Mouse (Mus musculus) olfactory bulb, adult 2 months (tissue): ENCODE measurements around the gene Gpr89. TPM values are rescaled to one million over a fixed set of nuclear protein-coding genes. Genes with fewer than 3 reads are reported as not detected.

ENCODE experiments used
- H3K27ac ChIP-seq: fragments of 200-500 bp; 2 replicates; pipeline ENCODE4 v1.5.1; 2012; ENCODE audit warnings: low read depth, low read length; ENCODE audit not compliant: insufficient read depth
- H3K4me1 ChIP-seq: fragments of 200-500 bp; 2 replicates; pipeline ENCODE4 v1.6.1; 2012; ENCODE audit warnings: low read length; ENCODE audit not compliant: control insufficient read depth, insufficient read depth
- H3K4me3 ChIP-seq: fragments of 200-500 bp; 2 replicates; pipeline ENCODE4 v1.5.1; 2012; ENCODE audit warnings: mild to moderate bottlenecking, low read depth, low read length, moderate library complexity; ENCODE audit not compliant: insufficient read depth
- CTCF ChIP-seq: fragments of 200-500 bp; IDR thresholded peaks from 2 replicates; pipeline ENCODE4 v1.5.1; 2012; ENCODE audit warnings: low read depth, mild to moderate bottlenecking, low read length, moderate library complexity; ENCODE audit not compliant: insufficient read depth
- POLR2A ChIP-seq: fragments of 200-500 bp; IDR thresholded peaks from 2 replicates; pipeline ENCODE4 v1.6.1; 2012; ENCODE audit warnings: mild to moderate bottlenecking, low read depth, low read length, moderate library complexity; ENCODE audit not compliant: insufficient read depth
- WGBS: fragments of 180-500 bp; shearing (Covaris S2); methylation state at CpG from one replicate; pipeline ENCODE4 v1.1.7; 2018; 5-methylcytosine and 5-hydroxymethylcytosine counted together
- polyA plus RNA-seq: library from polyadenylated mRNA; stranded (reverse); fragments of >200 nt; gene quantifications from 2 replicates; pipeline ENCODE4 v1.2.4, GENCODE M21; 2012; ENCODE audit warnings: low replicate concordance; ENCODE audit not compliant: missing spikeins, insufficient read depth, insufficient read length

Gene Gpr89
- polyA plus RNA-seq, 1 experiment = not detected

- TF ChIP-seq CTCF (no peak), POLR2A (no peak)
- Histone ChIP-seq H3K27ac (no peak overlapping the region), H3K4me1 (no peaks in the 10 kb centered on the region), H3K4me3 (no peak overlapping the region)
- WGBS = 80% methylated on average over 7 of the region's 7 CpGs
These were observed 70.4 kb downstream of the Gpr89 start for GRCm38 (mm10) chr3:96834587-96835348.

- no peak for TF ChIP-seq CTCF
- no peak for TF ChIP-seq POLR2A
- WGBS = 46% methylated on average over 5 of the region's 5 CpGs
- Histone ChIP-seq H3K4me1 (no peaks in the 10 kb centered on the region), H3K27ac (no peak overlapping the region), H3K4me3 (no peak overlapping the region)
These were observed 72.2 kb downstream of the Gpr89 start for GRCm38 (mm10) chr3:96832930-96833329.

GRCm38 (mm10) chr3:96829856-96830255, 75.3 kb downstream of the Gpr89 start:
- 85% methylated on average over 10 of the region's 10 CpGs for WGBS
- Histone ChIP-seq H3K4me1 (no peaks in the 10 kb centered on the region), H3K27ac (no peak overlapping the region), H3K4me3 (no peak overlapping the region)
- TF ChIP-seq CTCF = no peak
- no peak for TF ChIP-seq POLR2A

DNA sequence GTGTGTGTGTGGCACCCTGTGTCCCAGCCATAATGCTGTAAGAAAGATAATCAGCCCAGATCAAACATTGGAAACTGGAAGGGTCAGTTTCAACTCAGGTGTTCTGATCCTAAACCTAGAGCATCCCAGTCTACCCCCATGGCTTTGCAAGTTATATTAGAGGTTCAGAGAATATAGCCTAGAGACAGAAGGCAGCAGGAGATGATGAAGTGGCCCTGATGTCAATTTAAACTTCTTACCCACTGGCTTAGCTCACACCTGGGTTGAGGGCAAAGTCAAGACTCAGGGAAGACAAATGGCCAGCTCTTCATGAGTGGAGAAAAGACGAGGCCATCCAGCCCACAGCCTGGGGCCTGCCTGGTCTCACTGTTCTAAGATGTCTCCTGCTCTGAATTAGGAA, 76.2 kb downstream of the Gpr89 start, which contains the start of the genes Pdzk1 and Cd160:
TSS of gene Pdzk1 (plus strand) at position 301 of the 400 bp plus-strand sequence.
TSS of gene Cd160 (minus strand) at position 368 of the 400 bp plus-strand sequence.
- TF ChIP-seq POLR2A = no peak
- TF ChIP-seq CTCF = no peak
- WGBS = 93% methylated on average over 1 of the region's 1 CpGs
- Histone ChIP-seq H3K4me1 (no peaks in the 10 kb centered on the region), H3K4me3 (no peak within 1 kb of the TSS), H3K27ac (no peak within 1 kb of the TSS)

DNA sequence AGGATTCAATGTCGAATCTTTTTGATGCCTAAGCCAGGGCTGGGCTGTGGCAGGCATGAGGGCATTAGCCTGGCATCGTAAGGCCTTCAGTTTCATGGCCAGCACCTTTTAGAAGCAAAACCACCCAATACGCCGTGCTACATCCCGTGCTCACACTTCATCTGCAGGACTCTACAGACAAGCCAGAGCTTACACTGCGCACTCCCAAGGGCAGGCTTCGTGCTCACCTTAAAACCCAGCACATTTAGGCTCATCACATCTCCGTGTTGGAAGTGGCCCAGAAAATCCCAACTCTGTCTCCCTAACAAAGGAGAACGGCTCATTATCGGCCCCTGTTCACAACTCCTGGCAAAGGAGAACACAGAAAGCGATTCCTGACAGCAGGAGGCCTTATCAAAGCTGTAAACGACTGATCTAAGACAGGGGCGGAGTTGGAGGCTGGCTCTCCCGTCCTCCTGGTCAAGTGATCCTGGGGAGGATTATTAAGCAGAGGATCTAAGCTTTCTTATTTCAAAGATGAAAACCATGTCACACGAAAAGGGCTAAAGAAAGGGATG, 76.8 kb downstream of the Gpr89 start:
- Histone ChIP-seq H3K4me1 (no peaks in the 10 kb centered on the region), H3K27ac (no peak overlapping the region), H3K4me3 (no peak overlapping the region)
- WGBS = 59% methylated on average over 15 of the region's 15 CpGs
- TF ChIP-seq POLR2A (no peak), CTCF (no peak)

DNA sequence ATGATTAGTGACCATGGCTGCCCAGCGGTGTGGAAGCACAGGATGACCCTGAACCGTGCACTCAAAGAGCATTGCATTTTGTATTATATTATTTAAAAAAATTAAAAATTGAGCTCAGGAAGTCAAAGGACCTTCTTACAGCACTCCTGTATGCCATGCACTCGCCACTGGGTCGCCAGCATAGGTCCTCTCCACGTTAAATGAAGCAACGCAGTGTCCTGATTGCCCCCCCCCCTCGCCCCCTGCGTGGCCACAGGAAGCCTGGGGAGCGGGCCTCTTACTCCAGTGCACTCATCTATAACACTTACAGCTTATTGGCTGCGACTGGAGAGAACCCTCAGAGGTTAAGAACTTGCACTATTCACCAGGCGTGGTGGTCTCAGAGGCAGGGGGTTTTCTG, 79.9 kb downstream of the Gpr89 start:
- Histone ChIP-seq H3K4me1 (no peaks in the 10 kb centered on the region), H3K27ac (no peak overlapping the region), H3K4me3 (no peak overlapping the region)
- 51% methylated on average over 11 of the region's 11 CpGs for WGBS
- TF ChIP-seq POLR2A (no peak), CTCF (no peak)

DNA sequence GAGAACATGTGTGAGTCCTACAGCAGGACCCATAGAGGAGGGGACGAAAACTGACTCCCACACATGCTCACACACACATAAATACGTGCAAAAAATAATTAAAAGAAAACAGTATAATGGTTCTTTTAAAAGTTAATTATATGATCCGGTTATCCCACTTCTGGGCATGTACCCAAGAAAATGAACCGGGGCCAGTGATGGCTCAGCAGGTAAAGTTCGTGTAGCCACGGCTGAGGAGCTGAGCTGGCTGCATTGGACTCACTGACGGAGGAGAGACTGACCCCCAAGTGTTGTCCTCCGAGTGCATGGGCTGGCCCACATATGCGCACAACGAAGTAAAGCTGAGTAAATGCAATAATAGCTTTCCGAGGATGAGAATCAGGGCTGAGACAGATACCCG, 80.5 kb downstream of the Gpr89 start:
- no peak for TF ChIP-seq CTCF
- no peak for TF ChIP-seq POLR2A
- 48% methylated on average over 12 of the region's 12 CpGs for WGBS

GRCm38 (mm10) chr3:96823701-96824100, 81.4 kb downstream of the Gpr89 start:
- Histone ChIP-seq H3K27ac (no peak overlapping the region), H3K4me1 (no peaks in the 10 kb centered on the region), H3K4me3 (no peak overlapping the region)
- TF ChIP-seq POLR2A (no peak), CTCF (no peak)
- 78% methylated on average over 3 of the region's 3 CpGs for WGBS

More for the DNA sequence above, 80.5 kb downstream of the Gpr89 start:
- no peak overlapping the region for H3K4me3 ChIP-seq
- no peak overlapping the region for H3K27ac ChIP-seq
- no peaks in the 10 kb centered on the region for H3K4me1 ChIP-seq

DNA sequence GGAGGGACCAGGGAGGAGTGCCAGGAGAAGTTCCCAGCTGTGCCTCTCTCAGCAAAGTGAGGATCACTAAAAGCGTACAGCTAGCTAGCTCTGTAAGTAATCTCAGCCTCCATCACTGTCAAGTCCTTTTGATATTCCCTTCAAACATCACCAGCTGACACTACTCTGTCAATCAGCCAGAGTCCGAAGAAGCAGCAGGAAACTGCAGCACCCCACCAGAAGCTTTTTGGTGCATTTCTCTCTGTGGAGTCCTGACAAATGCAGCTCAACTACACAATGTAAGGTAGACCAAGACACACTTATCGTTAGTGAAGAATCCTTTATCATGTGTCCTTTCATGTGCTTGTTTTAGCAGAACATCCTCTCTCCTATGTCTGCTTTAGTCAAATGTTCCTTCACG, 83.6 kb downstream of the Gpr89 start:
- TF ChIP-seq POLR2A = no peak
- TF ChIP-seq CTCF = no peak
- 92% methylated on average over 4 of the region's 4 CpGs for WGBS
- H3K4me1 ChIP-seq = no peaks in the 10 kb centered on the region
- no peak overlapping the region for H3K4me3 ChIP-seq
- no peak overlapping the region for H3K27ac ChIP-seq
